Mouse (Mus musculus) myocyte (in vitro differentiated cells): Measurements from ENCODE around the gene Cops4.

Source experiments
- CEBPB ChIP-seq: IDR thresholded peaks from 2 replicates; pipeline ENCODE4 v1.6.1; 2011; ENCODE audit warnings: mild to moderate bottlenecking, moderate library complexity; ENCODE audit not compliant: poor library complexity, insufficient read depth, severe bottlenecking
- E2F4 ChIP-seq: IDR thresholded peaks from one replicate; pipeline ENCODE4 v1.6.1; 2011; ENCODE audit warnings: mild to moderate bottlenecking, control low read depth, moderate library complexity; ENCODE audit not compliant: insufficient read depth
- MAX ChIP-seq: IDR thresholded peaks from one replicate; pipeline ENCODE4 v1.6.1; 2011; ENCODE audit warnings: low read depth, mild to moderate bottlenecking, control low read depth
- MYOD1 ChIP-seq, 3 experiments: IDR thresholded peaks; one replicate each; pipeline ENCODE4 v1.6.1; 2011; ENCODE audit warnings: control low read depth in 2 of 3, low read depth in 2 of 3, mild to moderate bottlenecking in 2 of 3, moderate library complexity in 1 of 3; ENCODE audit not compliant: insufficient read length in 2 of 3, control insufficient read depth in 1 of 3
- MYOG ChIP-seq, 3 experiments: IDR thresholded peaks; one replicate each; pipeline ENCODE4 v1.6.1; 2011; ENCODE audit warnings: control low read depth in 2 of 3, low read depth in 2 of 3, mild to moderate bottlenecking in 2 of 3; ENCODE audit not compliant: insufficient read length in 2 of 3, control insufficient read depth in 1 of 3, insufficient read depth in 1 of 3
- POLR2A ChIP-seq: IDR thresholded peaks from one replicate; pipeline ENCODE4 v1.6.1; 2011; ENCODE audit warnings: low read depth, mild to moderate bottlenecking, control low read depth, moderate library complexity; ENCODE audit not compliant: insufficient read length
- POLR2AphosphoS2 ChIP-seq: IDR thresholded peaks from one replicate; pipeline ENCODE4 v1.6.1; 2011; ENCODE audit warnings: low read depth, control low read depth; ENCODE audit not compliant: insufficient read length
- REST ChIP-seq: IDR thresholded peaks from one replicate; pipeline ENCODE4 v1.6.1; 2011; ENCODE audit warnings: mild to moderate bottlenecking, control low read depth, moderate library complexity; ENCODE audit not compliant: insufficient read depth, insufficient read length
- SRF ChIP-seq: IDR thresholded peaks from one replicate; pipeline ENCODE4 v1.6.1; 2011; ENCODE audit warnings: low read depth; ENCODE audit not compliant: control insufficient read depth, insufficient read length
- TCF12 ChIP-seq: IDR thresholded peaks from one replicate; pipeline ENCODE4 v1.6.1; 2011; ENCODE audit warnings: mild to moderate bottlenecking, control low read depth; ENCODE audit not compliant: poor library complexity, insufficient read depth, severe bottlenecking
- USF1 ChIP-seq: IDR thresholded peaks from one replicate; pipeline ENCODE4 v1.6.1; 2011; ENCODE audit warnings: low read depth, mild to moderate bottlenecking, control low read depth, moderate library complexity

- TF ChIP-seq POLR2A (no peak), MAX (no peak), POLR2AphosphoS2 (no peak), SRF (no peak), E2F4 (no peak), MYOG (IDR thresholded peaks at IDR 0.05; ENCODE audit: control insufficient read depth in 1 of 3, insufficient read depth in 1 of 3, insufficient read length in 2 of 3, low read depth in 2 of 3) (no peak), TCF12 (no peak), USF1 (no peak), CEBPB (no peak), REST (no peak), MYOD1 (IDR thresholded peaks at IDR 0.05; ENCODE audit: control insufficient read depth in 1 of 3, insufficient read length in 2 of 3, low read depth in 2 of 3) (no peak)
Measured at GRCm38 (mm10) chr5:100557019-100557418, 38.9 kb downstream of the Cops4 start.
